Mouse (Mus musculus) forebrain, embryonic 16.5 days (tissue): Measurements from ENCODE around the gene Pmpcb. TPM values are rescaled to one million over a fixed set of nuclear protein-coding genes. Genes with fewer than 3 reads are reported as not detected.

Source experiments
- ATAC-seq: fragments of 200-750 bp; cut with Nextera tagmentation; 2 replicates; pipeline ENCODE4 v1.8.0; 2017; ENCODE audit warnings: mild to moderate bottlenecking, moderate library complexity
- H3K27ac ChIP-seq: fragments of 300-500 bp; sonication (generic); 2 replicates; pipeline ENCODE4 v1.5.1; 2014; ENCODE audit warnings: low read length, control low read depth
- H3K27me3 ChIP-seq: fragments of 300-500 bp; sonication (generic); replicated peaks from 2 replicates; pipeline ENCODE4 v1.6.1; 2014; ENCODE audit warnings: low read length; ENCODE audit not compliant: control insufficient read depth, insufficient read depth
- H3K36me3 ChIP-seq: fragments of 300-500 bp; sonication (generic); 2 replicates; pipeline ENCODE4 v1.6.1; 2014; ENCODE audit not compliant: control insufficient read depth, insufficient read depth
- H3K4me1 ChIP-seq: fragments of 300-500 bp; sonication (generic); replicated peaks from 2 replicates; pipeline ENCODE4 v1.6.1; 2014; ENCODE audit warnings: low read length; ENCODE audit not compliant: control insufficient read depth, insufficient read depth
- H3K4me2 ChIP-seq: fragments of 300-500 bp; sonication (generic); 2 replicates; pipeline ENCODE4 v1.6.1; 2014; ENCODE audit warnings: mild to moderate bottlenecking, low read length, control low read depth
- H3K4me3 ChIP-seq: fragments of 300-500 bp; sonication (generic); replicated peaks from 2 replicates; pipeline ENCODE4 v1.5.1; 2014; ENCODE audit warnings: mild to moderate bottlenecking, low read length, control low read depth
- H3K9ac ChIP-seq: fragments of 300-500 bp; sonication (generic); replicated peaks from 2 replicates; pipeline ENCODE4 v1.6.1; 2014; ENCODE audit warnings: low read depth, low read length, control low read depth
- H3K9me3 ChIP-seq: fragments of 300-500 bp; sonication (generic); 2 replicates; pipeline ENCODE4 v1.6.1; 2016; ENCODE audit warnings: low read length; ENCODE audit not compliant: control insufficient read depth
- WGBS: fragments of 180-500 bp; shearing (Covaris S2); extraction: QIAGEN DNeasy Blood & Tissue Kit; methylation state at CpG from one replicate; pipeline ENCODE4 v1.1.7; 2014; 5-methylcytosine and 5-hydroxymethylcytosine counted together
- polyA plus RNA-seq: library from polyadenylated mRNA; unstranded; fragments of >200 nt; fragmentation: Nextera tagmentation; extraction: Ambion mirVana; gene quantifications from 2 replicates; pipeline ENCODE4 v1.2.1, GENCODE M21; 2015

Gene Pmpcb
- polyA plus RNA-seq, 1 experiment from 2014 or later, result 86.4 TPM

DNA sequence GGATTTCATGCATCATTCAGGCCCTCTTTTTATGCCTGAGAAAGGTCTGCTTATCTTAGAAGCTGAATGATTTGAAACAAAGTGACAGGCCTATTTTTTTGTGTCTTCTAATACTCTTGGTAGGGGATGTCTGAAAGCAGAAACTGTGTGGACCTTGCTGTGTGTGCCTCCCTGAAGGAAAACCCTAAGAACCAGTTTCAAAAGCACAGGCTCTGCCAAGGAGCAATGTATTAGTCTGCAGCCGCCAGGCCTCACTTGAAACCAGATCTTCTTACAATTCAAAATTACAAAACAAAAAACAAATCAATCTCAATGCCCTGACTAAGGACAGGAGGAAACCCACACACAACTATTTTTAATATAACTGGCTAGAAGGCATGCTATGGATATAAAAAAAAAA, 12.5 kb upstream of the Pmpcb start:
- Histone ChIP-seq H3K9ac (no peak overlapping the region), H3K4me3 (no peak overlapping the region), H3K27me3 (no peaks in the 10 kb centered on the region), H3K4me1 (peaks cover 5% of the 10 kb centered on the region), H3K36me3 (no peaks in the 10 kb centered on the region), H3K9me3 (no peaks in the 10 kb centered on the region), H3K4me2 (no peak overlapping the region), H3K27ac (peak overlapping the region; percentile 64)
- peak; percentile 58 for ATAC-seq
- WGBS, result 9% methylated on average over 1 of the region's 1 CpGs

DNA sequence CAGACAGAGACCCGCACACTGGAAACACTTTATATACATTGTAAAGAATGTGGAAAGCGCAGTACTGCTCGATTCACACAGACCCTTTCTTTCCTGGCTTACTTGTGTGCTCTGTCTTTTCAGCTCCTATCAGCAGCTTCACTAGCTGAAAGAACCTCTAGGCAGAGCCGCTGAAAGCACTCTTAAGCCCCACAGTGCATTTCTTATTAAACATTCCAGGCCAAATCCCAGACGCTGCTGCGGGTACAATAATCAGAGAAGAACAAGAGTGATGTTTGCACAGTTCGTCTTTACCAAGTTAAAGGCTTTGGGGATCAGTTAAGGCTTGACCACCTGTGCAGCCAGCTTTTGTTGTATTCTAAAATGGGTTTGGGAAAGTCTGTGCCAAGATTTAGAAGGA, 12.1 kb upstream of the Pmpcb start:
- H3K4me2 ChIP-seq, result no peak overlapping the region
- H3K36me3 ChIP-seq, result no peaks in the 10 kb centered on the region
- peak overlapping the region; percentile 64 for H3K27ac ChIP-seq
- no peak overlapping the region for H3K9ac ChIP-seq
- no peaks in the 10 kb centered on the region for H3K9me3 ChIP-seq
- 6% methylated on average over 7 of the region's 7 CpGs for WGBS
- H3K4me1 ChIP-seq, result peaks cover 5% of the 10 kb centered on the region
- H3K27me3 ChIP-seq, result no peaks in the 10 kb centered on the region
- no peak overlapping the region for H3K4me3 ChIP-seq
- peak; percentile 80 for ATAC-seq

DNA sequence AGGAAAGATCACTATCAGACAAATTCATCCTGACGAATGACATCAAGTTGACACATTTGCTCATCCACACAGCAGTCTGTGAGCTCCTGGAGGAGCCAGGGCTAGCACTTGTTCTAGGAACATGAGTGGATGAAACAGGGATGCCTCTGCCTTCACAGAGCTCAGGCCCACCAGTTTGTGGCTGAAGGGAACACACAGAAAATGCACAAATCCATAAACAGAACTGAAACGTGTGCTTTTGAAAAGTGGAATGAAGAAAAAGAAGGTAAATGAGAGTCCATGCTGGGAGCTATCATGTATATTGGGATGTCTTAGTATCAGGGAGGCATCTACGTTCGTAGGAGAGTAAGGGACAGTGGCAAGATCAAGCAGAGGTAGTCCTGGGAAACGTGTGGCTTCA, 7.8 kb upstream of the Pmpcb start:
- Histone ChIP-seq H3K9me3 (no peaks in the 10 kb centered on the region), H3K4me1 (peaks cover 14% of the 10 kb centered on the region), H3K27ac (no peak overlapping the region), H3K4me3 (no peak overlapping the region), H3K9ac (no peak overlapping the region), H3K27me3 (no peaks in the 10 kb centered on the region), H3K36me3 (no peaks in the 10 kb centered on the region), H3K4me2 (no peak overlapping the region)
- 85% methylated on average over 5 of the region's 5 CpGs for WGBS
- no peak for ATAC-seq

DNA sequence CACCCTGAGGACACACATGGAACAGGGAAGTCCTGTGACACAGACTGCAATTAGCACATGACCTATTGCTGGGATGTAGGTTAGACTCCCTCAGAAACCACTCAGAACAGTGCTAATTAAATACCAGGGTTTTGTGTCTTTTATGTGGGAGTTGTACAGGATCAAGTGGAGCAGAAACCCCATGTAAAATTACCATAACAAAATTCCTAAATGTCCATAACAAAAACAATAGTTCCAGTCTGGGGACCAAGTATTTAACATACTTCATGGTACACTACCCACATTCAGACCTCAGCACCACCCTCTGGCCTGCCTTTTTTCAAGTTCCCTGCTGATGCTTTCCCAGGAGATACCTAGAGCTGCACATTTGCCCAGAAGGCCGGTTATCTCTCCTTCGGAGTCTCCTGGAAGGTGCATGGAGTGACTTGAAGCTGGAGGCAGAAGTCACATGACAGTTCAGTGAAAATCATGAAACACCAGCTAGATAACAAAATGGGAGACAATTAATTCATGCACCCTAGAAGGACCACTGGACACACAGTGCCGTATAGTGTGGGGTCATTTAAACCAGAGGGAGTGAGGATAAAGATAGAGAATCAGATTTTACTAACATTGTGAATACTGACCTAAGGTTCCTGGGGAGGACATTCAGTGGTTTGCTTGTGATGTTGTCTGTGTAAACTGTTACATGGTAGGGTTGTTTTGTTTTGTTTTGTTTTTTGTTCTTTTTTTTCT, 4.6 kb upstream of the Pmpcb start:
- WGBS, result 8% methylated on average over 3 of the region's 3 CpGs
- Histone ChIP-seq H3K4me3 (no peak overlapping the region), H3K27ac (peak overlapping the region; percentile 75), H3K4me2 (no peak overlapping the region), H3K4me1 (peaks cover 10% of the 10 kb centered on the region), H3K27me3 (no peaks in the 10 kb centered on the region), H3K36me3 (no peaks in the 10 kb centered on the region), H3K9ac (no peak overlapping the region), H3K9me3 (no peaks in the 10 kb centered on the region)
- ATAC-seq, result peak; percentile 41

DNA sequence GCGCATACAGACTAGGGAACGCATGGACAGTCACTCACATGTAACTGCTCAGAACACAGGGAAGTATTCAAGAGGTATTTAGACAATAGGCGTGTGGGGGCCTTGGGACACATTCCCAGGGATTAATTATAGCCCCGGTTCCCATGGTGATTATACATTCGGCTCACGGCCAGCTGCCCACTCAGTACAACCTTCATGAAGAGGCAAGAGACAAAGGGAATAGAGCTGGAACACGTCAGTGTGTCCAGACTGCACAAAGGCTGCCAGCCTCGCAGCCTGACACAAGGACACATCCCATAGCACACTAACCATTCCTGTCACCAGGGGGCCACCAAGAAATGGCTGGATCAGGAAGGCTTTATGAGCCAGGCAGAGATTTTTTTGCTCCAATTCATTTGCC, 4.0 kb upstream of the Pmpcb start:
- Histone ChIP-seq H3K36me3 (no peaks in the 10 kb centered on the region), H3K4me3 (no peak overlapping the region), H3K4me2 (no peak overlapping the region), H3K27ac (peak overlapping the region; percentile 75), H3K4me1 (peaks cover 14% of the 10 kb centered on the region), H3K9ac (0 out of 2 replicates have a peak overlapping the region, but pooled peaks have one; percentile 5), H3K27me3 (no peaks in the 10 kb centered on the region), H3K9me3 (no peaks in the 10 kb centered on the region)
- ATAC-seq, result peak; percentile 82
- 4% methylated on average over 8 of the region's 8 CpGs for WGBS

DNA sequence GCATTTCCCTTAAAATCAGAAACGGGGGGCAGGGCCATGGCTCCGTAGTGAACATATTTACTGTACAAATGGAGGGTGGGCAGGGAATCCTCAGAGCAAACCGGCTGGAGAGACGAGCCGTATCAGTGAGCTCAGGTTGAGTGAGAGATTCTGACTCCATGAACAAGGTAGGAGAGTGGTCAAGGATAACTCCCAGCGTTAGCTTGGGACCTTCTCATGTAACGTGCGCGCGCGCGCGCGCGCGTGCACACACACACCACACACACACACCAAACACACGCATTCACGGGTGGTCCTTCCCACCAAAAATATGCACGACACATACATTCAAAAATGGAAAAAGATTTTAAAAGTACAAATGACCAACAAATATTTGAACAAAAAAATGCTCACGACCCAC, 1.8 kb upstream of the Pmpcb start:
- H3K27me3 ChIP-seq, result no peaks in the 10 kb centered on the region
- no peak overlapping the region for H3K9ac ChIP-seq
- H3K4me2 ChIP-seq, result no peak overlapping the region
- H3K4me1 ChIP-seq, result peaks cover 21% of the 10 kb centered on the region
- H3K36me3 ChIP-seq, result peaks cover 9% of the 10 kb centered on the region
- WGBS, result 86% methylated on average over 20 of the region's 20 CpGs
- no peak for ATAC-seq
- H3K4me3 ChIP-seq, result no peak overlapping the region
- no peak overlapping the region for H3K27ac ChIP-seq
- no peaks in the 10 kb centered on the region for H3K9me3 ChIP-seq

DNA sequence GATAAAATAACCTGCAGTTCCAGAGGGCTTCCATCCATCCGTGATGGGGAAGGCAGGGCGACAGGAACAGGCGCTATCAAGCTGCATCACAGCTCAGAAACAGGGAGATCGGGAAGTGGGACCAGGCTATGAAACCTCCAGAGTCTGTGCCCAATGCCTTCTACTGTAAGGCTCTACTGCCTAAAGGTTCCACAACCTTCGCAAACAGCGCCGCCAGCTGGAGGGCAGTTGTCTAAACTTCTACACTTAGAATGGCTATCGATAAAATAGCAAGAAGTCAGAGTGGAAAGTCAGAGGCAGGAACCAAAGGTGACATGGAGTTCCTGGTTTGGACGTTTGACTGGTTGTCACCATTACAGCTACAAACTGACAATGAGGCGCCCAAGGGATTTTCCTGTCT, 1.4 kb upstream of the Pmpcb start:
- WGBS, result 36% methylated on average over 10 of the region's 10 CpGs
- Histone ChIP-seq H3K4me2 (0 out of 2 replicates have a peak overlapping the region, but pooled peaks have one; percentile 21), H3K9me3 (no peaks in the 10 kb centered on the region), H3K4me1 (peaks cover 21% of the 10 kb centered on the region), H3K4me3 (no peak overlapping the region), H3K27ac (no peak overlapping the region), H3K27me3 (no peaks in the 10 kb centered on the region), H3K9ac (no peak overlapping the region), H3K36me3 (peaks cover 12% of the 10 kb centered on the region)
- no peak for ATAC-seq

DNA sequence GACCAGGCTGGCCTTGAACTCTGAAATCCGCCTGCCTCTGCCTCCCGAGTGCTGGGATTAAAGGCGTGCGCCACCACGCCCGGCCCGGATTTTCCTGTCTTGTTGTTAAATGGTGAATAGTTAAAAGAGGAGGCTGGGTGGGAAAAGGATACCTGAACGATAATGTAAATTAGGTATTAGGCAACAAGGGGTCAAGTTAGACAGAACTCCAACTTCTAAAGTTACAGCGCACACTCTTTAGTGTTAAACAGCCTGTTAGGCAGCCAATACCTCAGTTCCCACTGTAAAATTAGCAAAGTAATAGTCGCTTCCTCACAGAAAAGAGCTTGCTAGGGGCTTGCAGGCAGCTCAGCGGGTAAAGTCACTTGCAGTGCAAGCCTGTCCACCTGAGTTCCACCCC, 895 bp upstream of the Pmpcb start:
- no peak overlapping the region for H3K4me2 ChIP-seq
- H3K27me3 ChIP-seq, result no peaks in the 10 kb centered on the region
- no peak for ATAC-seq
- peaks cover 21% of the 10 kb centered on the region for H3K4me1 ChIP-seq
- H3K9ac ChIP-seq, result no peak overlapping the region
- H3K9me3 ChIP-seq, result no peaks in the 10 kb centered on the region
- WGBS, result 90% methylated on average over 11 of the region's 11 CpGs
- no peak overlapping the region for H3K27ac ChIP-seq
- H3K36me3 ChIP-seq, result peaks cover 14% of the 10 kb centered on the region
- no peak overlapping the region for H3K4me3 ChIP-seq

DNA sequence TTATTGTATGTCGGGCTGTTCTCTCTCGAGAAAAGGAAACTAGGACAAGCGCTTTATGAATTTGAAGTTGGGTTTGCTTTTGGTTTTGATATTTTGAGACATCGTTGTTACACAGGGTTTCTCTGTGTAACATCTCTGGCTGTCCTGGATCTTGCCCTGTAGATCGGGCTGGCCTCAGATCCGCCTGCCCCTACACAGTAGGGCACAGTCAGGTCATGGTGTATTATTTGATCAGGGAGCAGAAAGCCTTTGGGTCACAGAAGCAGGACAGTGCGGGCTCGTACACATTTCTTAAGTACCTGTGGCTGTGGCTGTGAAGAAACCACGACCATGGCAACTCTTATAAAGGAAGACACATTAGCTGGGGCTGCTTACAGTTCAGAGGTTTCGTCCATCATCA, 679 bp downstream of the Pmpcb start:
- ATAC-seq, result no peak

DNA sequence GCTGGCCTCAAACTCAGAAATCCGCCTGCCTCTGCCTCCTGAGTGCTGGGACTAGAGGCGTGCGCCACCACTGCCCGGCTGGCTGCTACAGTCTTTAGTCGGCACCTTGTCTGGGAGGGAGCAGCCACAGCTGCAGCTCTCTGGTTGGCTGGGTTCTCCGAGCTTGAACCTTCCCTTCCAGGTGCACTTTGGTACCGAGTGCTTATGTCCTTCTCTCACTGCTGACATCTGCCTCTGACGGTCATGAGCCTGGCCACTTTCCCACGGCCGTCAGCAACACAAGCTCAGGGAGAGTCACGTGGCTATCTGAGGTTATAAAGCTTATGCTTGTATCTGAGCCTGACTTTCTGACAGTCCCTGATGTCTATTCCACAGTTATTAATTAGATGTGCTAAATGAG, 2.2 kb downstream of the Pmpcb start:
- no peaks in the 10 kb centered on the region for H3K9me3 ChIP-seq
- 94% methylated on average over 11 of the region's 11 CpGs for WGBS
- peaks cover 11% of the 10 kb centered on the region for H3K4me1 ChIP-seq
- no peak overlapping the region for H3K4me2 ChIP-seq
- ATAC-seq, result no peak
- H3K36me3 ChIP-seq, result peaks cover 37% of the 10 kb centered on the region
- no peak overlapping the region for H3K4me3 ChIP-seq
- no peaks in the 10 kb centered on the region for H3K27me3 ChIP-seq
- H3K9ac ChIP-seq, result no peak overlapping the region
- H3K27ac ChIP-seq, result no peak overlapping the region

More for the DNA sequence above, 679 bp downstream of the Pmpcb start:
- WGBS, result 28% methylated on average over 10 of the region's 10 CpGs
- no peak overlapping the region for H3K27ac ChIP-seq
- H3K4me3 ChIP-seq, result peak overlapping the region; percentile 95
- peaks cover 25% of the 10 kb centered on the region for H3K36me3 ChIP-seq
- peak overlapping the region; percentile 86 for H3K4me2 ChIP-seq
- peak overlapping the region; percentile 89 for H3K9ac ChIP-seq
- H3K4me1 ChIP-seq, result peaks cover 17% of the 10 kb centered on the region
- no peaks in the 10 kb centered on the region for H3K27me3 ChIP-seq
- H3K9me3 ChIP-seq, result no peaks in the 10 kb centered on the region
